Mouse (Mus musculus): Measurements from ENCODE around the gene Flywch1. TPM values are rescaled to one million over a fixed set of nuclear protein-coding genes. Genes with fewer than 3 reads are reported as not detected.

Flywch1 gene
- total RNA-seq, 2 experiments from 2014 or later = 30.2 to 30.8 TPM

DNA sequence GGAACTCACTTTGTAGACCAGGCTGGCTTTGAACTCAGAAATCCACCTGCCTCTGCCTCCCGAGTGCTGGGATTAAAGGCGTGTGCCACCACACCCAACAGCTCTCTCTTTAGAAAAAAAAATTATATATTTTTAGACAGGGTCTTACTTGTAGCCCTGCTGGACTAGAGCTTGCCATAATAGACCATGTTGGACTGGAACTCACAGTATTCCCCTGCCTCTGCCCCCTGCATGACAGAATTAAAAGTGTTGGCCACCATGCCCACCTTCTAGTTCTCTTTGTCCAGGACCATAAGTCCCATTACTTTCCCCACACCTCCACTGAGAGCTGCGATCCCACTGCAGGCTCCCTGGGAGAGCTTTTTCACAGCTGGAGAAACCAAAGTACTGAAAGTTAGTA, 23.9 kb downstream of the Flywch1 start:
- intact Hi-C loops (cut with DNase I) = loop anchor here (5.0 kb wide), 2 partner anchors 40 to 105 kb away; partner anchors contain the start of gene Flywch2
- no peak for DNase-seq

GRCm38 (mm10) chr17:23746767-23747166, 24.6 kb downstream of the Flywch1 start:
- DNase-seq = no peak
- intact Hi-C loops (cut with DNase I) = loop anchor here (5.0 kb wide), 2 partner anchors 41 to 106 kb away; partner anchors contain the start of gene Flywch2

DNA sequence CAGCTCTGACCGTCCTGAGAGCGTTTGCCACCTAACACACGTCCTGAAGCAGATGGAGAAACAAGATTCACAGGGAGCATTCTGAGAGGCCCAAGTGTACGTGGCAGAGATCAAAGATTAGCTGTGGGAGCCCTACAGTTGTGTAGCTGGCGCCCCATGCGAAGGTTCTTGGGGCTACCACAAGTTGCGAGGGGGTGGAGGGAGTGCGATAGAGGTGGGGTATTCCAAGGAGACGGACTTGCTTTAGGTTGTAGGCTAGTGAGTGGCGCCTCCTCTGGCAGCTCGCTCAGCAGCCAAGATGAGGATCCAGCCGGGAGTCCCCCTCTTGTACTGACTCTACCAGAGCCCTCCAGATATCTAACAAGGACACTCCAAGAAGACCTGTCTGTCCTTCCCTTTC, 25.1 kb downstream of the Flywch1 start:
- no peak for DNase-seq
- intact Hi-C loops (cut with DNase I) = loop anchor here (5.0 kb wide), 2 partner anchors 41 to 106 kb away; partner anchors contain the start of gene Flywch2

DNA sequence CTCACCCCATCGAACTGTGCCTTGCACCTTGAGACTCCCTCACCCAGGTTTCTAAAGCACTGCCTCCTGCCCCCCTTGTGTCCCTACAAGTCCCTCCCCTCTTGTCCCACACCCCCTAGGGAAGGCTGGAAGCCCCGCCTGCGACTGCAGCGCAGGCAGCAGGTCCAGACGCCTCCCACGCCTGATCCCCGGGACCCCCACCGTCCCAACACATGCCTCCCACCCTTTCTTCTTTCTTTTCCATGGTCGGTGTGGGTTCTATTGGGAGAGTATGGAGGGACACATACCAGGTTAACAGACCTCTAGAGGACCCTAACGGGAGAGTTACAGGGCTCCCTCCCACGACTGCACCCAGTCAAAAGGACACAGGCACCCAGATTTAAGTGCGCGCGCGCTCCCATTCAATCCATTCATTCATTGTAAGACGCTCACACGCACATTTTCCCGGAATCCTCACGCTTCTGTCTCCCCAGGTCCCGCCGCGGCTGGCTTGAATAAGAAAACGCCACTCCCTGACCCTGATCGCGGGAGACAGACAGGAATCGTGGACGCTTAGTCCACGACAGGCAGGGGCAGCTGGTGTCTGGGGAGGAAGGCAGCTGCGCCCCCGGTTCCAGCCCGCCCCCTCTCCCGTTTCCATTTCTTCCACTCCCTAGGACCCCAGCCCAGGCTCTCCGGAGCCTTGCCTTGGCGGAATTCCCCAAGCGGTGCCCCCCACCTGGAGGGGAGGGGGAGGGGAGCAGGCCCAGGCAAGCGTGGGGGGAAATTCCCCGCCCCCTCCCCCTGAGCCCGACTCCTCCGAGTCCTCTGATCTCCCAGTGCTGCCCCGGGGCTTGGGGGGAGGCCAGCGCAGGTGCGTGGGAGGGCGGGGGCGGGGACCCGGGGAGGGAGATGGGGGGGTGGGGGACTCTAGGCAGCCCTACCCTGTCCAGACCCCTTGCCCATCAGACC, 25.8 kb downstream of the Flywch1 start, which contains the start of gene Kremen2:
Gene Kremen2, minus strand, starts transcription at position 533 of the 951 bp plus-strand sequence.
- intact Hi-C loops (cut with DNase I) = loop anchor here (5.0 kb wide), 2 partner anchors 42 to 107 kb away; partner anchors contain the start of gene Flywch2
- no peak for DNase-seq

DNA sequence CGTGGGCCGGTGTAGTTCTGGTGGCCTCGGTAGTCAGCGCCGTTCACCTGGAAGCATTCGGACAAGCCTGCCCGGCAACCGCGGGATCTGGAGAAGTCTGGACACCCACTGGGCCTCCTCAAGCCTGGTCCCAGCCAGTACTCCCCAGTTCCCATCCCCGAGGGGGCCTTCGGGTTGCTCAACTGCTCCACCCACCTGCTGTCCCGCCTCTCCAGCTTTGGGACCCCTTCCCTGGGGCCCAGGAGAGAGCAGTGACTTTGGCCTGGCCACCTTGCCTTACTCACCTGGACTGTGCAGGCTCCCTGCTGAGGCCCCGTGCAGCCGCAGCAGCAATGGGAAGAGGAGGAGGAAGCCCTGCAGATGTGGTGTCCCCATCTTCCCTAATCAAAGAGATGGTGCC, 26.8 kb downstream of the Flywch1 start:
- intact Hi-C loops (cut with DNase I) = loop anchor here (5.0 kb wide), 2 partner anchors 43 to 108 kb away; partner anchors contain the start of gene Flywch2
- no peak for DNase-seq

DNA sequence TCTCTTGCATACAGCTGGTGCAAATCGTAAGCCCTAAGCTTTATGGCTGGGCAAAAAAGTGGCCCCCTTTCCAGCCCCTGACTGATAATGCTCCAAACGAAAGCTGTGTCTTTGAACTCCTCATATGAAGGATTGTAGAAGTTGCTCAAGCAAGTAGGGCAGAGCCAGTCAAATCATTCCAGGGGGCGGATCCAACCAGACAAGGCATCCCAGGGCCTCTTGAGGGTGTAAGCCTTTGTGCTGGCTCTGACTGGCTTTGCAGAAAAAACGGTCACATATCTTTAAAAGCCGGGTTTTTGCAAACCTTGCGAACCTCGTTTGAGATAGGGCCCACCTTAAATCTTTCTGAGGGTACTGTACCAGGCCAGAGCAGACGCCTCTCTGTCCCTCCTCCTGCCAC, 27.3 kb downstream of the Flywch1 start:
- intact Hi-C loops (cut with DNase I) = no loop called here
- DNase-seq = no peak

GRCm38 (mm10) chr17:23742941-23743340, 28.5 kb downstream of the Flywch1 start:
- intact Hi-C loops (cut with DNase I) = no loop called here
- DNase-seq = no peak

DNA sequence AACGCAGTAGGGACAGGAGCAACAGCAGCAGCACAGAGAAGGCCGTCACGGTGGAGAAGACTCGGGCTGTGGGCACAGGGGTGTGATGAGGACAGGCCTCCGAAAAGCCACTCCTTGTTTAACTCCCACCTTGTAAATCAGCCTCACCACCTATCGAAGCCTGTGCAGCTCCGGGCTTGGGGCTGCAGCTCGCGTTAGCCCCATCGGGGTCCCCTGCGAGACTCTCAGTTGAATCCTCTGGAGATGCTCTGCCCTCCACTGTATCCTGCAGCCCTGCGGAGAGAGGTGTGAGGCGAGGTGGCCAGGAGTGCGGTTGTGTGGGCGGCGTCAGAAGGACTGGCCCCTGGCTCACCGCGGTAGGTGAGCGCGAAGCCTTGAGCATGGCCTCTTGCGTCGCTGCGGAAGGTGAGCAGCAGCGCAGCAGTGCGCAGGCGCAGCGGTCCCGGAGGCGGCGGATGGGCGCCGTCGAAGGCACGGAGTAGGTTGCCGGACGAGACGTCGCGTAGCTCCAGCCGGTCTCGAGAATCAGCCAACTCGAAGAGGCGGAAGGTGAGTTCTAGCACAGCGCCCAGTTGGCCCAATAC, 29.1 kb downstream of the Flywch1 start:
- peak; percentile 42 to 45 for DNase-seq
- intact Hi-C loops (cut with DNase I) = no loop called here

DNA sequence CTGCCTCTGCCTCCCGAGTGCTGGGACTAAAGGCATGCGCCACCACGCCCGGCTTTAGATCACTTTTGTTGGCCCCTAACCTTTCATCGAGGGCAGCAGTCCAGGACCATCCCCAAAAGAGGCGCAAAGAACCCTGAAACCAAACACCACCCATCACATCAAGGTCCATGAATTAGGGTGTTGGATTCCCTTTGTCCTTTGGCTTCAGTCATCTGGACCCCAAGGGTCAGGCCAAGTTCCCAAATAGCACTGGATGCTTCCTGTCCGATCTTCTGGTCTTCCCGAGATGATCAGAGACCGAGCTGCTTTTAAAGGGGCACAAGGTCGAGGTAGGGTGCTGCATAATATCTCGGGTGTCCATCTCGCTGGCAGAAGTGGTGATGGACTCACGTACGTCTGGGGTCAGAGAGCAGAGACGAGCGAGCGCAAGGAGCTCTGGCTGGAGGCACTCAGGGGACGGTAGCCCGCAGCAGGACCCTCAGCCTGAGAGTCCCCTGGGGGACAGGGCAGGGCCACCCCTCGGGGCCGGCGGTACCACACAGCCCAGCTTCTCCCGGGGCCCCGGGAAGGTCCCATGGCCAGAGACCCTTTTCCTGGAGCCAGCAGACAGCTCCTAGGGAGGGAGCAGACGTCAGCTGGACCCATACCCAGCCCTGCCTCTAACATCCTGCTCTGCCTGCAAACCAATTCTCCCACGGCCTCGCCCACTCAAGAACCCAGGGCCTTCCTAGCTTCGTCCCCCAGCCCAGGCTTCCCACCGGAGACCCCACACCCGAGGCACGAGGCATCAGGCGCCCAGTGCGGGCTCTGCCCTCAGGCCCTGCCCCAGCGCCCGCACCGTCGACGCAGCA, 29.8 kb downstream of the Flywch1 start:
- no peak for DNase-seq
- intact Hi-C loops (cut with DNase I) = no loop called here

DNA sequence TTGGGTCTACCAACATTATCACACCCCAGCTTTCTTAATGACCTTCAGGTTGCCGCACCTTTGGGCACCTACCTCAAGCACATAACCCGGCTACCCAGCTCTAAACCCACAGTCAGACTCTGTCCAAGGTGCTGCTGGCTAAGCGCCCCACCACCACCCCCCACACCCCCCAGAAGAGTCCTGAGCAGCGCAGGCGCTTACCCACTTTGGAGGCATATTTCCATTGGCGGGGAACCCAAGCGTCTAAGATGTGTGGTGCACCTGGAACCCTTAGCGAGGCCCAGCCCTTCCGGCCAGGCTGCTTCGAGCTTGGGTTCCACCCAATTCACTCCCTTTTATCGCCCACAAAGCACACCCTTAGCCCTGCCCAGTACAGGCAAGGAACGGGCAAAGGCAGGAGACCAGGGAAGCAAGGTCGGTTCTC, 30.8 kb downstream of the Flywch1 start, which contains the start of gene Paqr4:
Gene Paqr4, minus strand, starts transcription at position 270 of the 424 bp plus-strand sequence.
- DNase-seq = peak in 1 of 2 experiments; percentile 20
- intact Hi-C loops (cut with DNase I) = no loop called here

DNA sequence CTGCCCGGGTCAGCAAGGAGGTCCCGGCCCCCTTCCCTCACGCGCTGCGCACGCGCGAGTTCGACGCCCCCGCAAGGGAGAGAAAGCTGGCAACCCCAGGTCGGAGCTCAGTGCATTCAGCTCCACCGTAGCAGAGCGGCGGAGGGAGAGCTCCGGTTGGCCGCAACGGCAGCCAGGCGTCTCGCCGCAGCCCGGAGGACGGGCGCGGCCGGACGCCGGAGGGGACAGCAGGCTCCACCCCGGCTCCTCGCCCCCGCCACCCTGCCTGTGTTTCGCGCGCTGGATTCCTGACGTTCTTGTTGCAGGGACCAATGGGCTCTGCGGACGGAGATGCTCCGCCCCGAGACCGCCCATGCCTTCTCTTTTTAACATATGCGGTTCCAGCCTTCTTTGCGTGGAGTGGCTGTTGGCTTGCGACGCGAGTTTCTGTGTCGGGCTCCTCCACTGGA, 31.2 kb downstream of the Flywch1 start:
- intact Hi-C loops (cut with DNase I) = no loop called here

DNA sequence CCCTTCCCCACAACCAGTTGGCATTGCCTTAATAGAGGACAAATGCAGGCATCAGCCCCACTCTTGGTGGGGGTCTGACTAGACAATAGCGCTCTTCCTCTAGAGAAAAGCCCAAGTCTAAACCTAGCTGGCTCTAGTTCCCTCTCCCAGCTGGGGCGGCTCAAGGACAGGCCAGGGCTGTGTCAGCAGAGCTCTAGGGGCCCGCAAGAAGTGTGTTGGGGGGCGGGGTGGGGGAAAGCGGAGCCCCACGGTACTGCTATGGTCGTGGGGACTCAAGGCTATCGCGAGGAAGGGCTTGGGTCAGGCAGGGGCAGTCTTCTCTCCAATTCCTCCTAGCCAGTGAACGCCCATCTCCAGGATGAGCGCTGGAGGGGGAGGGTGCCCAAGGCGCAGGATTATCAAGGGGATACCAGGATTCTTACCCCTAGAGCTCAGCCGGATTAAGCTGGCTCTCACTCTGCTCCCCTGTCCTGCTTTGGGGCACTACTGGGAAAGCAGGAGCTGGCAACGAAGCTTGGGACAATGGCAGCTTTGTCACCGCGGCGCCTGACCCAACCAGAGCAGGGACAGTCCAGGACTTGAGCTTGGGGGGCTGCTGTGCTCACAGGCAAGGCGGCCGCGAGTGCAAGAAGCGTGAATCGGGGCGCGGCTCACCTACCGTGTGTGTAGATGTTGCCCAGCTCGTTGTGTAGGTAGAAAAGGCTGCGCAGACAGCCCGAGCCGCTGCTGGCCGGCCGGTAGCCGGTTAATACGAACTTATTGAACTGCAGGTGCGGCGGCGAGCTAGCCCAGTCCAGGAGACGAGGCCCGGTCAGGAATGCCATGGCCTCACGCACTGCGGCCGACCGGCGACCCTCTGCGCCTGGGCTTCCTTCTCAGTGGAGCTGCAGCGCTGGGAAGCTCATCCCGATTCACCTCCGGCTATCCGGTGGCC, 31.9 kb downstream of the Flywch1 start:
- intact Hi-C loops (cut with DNase I) = no loop called here
- peak; percentile 34 to 51 for DNase-seq

More for the DNA sequence above, 31.2 kb downstream of the Flywch1 start:
- peak; percentile 89 to 92 for DNase-seq

DNA sequence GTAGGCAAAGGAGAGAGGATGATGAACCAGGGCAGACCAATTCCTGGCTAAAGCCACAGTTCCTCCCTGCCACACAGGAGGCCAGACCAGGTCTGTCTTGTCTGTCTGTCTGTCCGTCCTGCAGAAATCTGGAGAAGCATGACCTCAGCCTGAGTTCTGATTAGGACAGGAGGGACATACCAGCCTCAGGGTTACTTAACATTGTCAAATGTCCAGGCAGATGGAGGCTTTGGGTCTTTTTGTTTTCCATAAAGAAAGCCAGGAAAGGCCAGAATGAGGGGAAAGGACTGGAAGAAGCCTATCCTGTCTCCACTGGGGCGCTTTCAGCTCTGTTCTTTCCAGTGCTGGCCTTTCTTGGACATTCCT, 32.6 kb downstream of the Flywch1 start:
- no peak for DNase-seq
- intact Hi-C loops (cut with DNase I) = no loop called here

DNA sequence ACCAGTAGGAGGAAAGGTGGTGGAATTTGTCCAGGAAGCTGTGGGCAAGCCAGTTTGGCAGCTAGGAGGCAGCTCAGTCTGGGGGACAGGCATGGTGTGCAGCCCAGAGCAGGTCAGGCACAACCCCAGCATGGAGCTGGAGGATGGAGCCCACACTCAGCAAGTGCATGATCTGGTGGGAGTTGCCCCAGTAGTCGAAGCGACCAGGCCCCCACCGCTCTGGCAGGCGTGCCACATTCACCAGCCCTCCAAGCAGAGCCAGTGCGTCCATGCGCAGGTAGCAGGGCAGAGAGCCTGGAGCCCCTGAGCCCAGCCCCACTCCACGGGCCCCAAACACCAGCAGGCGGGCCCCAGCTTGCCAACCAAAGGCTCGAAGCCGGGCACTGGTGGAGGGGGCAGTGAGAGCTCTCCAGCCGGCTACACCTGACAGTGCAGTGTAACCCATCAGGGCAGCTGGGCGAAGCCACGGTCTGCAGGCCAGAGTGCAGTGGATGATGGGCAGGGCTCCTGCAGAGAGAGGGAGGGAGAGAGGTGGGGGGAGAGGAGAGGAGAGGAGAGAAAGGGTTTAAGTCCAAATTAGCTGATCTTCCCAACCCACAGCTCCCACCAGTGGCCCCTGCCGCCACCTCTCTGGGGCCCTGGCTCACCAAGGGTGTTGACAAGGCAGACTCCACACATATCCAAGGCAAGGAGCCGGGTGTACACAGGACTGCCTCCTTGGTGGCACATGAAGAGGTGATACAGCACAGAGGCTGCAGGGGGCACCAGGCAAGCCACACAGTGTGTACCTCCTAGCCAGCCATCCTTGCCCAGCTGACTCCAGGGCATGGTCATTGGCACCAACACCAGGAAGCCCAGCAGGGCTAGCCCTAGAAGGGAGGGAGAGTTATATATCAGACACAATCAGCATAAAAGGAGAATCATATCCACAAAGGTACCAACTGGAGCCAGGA, 33.6 kb downstream of the Flywch1 start:
- DNase-seq = no peak
- intact Hi-C loops (cut with DNase I) = no loop called here

DNA sequence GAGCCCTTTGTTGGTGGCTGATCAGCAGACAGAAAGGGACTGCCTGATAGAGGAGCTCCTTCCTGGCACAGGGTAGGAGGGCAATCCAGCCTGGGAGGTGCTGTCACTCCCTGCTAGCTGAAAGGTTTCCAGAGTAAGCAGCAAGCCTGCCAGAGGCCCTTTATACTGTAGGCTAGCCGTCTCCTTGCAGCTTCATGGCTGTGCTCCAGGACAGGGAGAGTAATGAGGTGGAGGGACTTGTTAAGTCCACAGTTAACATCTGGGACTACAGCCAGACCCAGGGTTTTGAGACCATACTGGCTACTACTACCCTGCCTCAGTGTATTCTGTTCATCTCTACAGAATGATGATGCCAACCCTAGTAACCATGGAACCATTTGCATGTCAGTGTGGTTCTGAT, 37.1 kb downstream of the Flywch1 start:
- intact Hi-C loops (cut with DNase I) = no loop called here
- DNase-seq = no peak

DNA sequence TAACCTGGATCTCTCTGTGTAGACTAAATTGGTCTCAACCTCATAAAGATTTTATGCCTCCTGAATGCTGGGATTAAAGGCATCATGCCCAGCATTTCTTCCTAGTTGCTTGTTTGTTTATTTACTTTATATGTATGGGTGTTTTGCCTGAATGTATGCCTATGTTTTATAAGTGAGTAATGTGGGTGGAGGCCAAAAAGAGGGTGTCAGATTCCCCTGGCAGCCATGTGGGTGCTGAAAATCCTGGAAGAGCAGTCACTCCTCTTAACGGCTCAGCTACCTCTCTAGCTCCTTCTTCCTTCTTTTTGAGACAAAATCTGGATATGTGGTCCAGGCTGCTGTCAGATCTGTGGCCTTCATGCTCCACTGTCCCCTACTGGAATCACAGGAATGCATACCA, 41.0 kb downstream of the Flywch1 start:
- no peak for DNase-seq
- intact Hi-C loops (cut with DNase I) = no loop called here

DNA sequence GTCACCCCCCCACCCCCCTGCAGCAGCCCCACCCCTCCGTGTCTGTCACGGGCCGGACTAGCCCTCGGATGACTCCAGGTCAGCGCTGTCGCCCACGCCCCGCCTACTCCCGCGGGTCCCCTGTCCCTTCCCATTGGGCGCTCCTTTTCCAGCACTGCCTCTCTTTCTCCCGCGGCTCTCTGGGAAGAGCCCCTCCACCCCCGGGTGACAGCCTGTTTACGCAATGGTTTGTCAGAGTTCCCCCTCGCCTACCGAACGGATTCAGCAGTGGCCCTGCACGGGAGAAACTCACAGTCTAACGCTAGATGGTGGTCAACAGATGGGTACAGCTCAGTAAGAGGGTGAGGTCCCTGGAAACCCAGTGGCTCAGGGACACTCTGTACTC, 44.7 kb downstream of the Flywch1 start:
- intact Hi-C loops (cut with DNase I) = no loop called here
- DNase-seq = peak; percentile 85 to 89

All from heart, postnatal 14 days (tissue).